Mouse (Mus musculus): ENCODE results near the gene Igf1. TPM values are rescaled to one million over a fixed set of nuclear protein-coding genes. Genes with fewer than 3 reads are reported as not detected.

The Igf1 gene
- polyA plus RNA-seq, 1 experiment, result 21.7 TPM

GRCm38 (mm10) chr10:87832101-87832500 lies 26.0 kb upstream of the Igf1 start:
- no peak overlapping the region for H3K27ac ChIP-seq (ENCODE audit: control insufficient read depth, insufficient read depth, low read depth, low read length, poor library complexity)
- 73% methylated on average over 1 of the region's 1 CpGs for WGBS
- TF ChIP-seq CTCF (IDR thresholded peaks at IDR 0.05; ENCODE audit: control insufficient read depth, insufficient read depth, low read length) (no peak), POLR2A (IDR thresholded peaks at IDR 0.05; ENCODE audit: borderline replicate concordance, control insufficient read depth, low read depth, low read length) (no peak)

GRCm38 (mm10) chr10:87839454-87839853 lies 18.6 kb upstream of the Igf1 start:
- no peak overlapping the region for H3K27ac ChIP-seq (ENCODE audit: control insufficient read depth, insufficient read depth, low read depth, low read length, poor library complexity)
- TF ChIP-seq POLR2A (IDR thresholded peaks at IDR 0.05; ENCODE audit: borderline replicate concordance, control insufficient read depth, low read depth, low read length), result no peak
- TF ChIP-seq CTCF (IDR thresholded peaks at IDR 0.05; ENCODE audit: control insufficient read depth, insufficient read depth, low read length), result no peak
- H3K4me1 ChIP-seq (ENCODE audit: control insufficient read depth, insufficient read depth, low read length), result peaks cover 2% of the 10 kb centered on the region; the same call in 1 of the 2 replicates
- 60% methylated on average over 1 of the region's 1 CpGs for WGBS
- H3K4me3 ChIP-seq (replicated peaks; ENCODE audit: control insufficient read depth, low read depth, low read length), result no peak overlapping the region

More at GRCm38 (mm10) chr10:87832101-87832500, 26.0 kb upstream of the Igf1 start:
- H3K4me1 ChIP-seq (ENCODE audit: control insufficient read depth, insufficient read depth, low read length), result no peaks in the 10 kb centered on the region; the same call in 1 of the 2 replicates
- no peak overlapping the region for H3K4me3 ChIP-seq (replicated peaks; ENCODE audit: control insufficient read depth, low read depth, low read length)

- H3K27ac ChIP-seq (ENCODE audit: control insufficient read depth, insufficient read depth, low read depth, low read length, poor library complexity), result no peak overlapping the region
- no peak for TF ChIP-seq CTCF (IDR thresholded peaks at IDR 0.05; ENCODE audit: control insufficient read depth, insufficient read depth, low read length)
- no peak for TF ChIP-seq POLR2A (IDR thresholded peaks at IDR 0.05; ENCODE audit: borderline replicate concordance, control insufficient read depth, low read depth, low read length)
- H3K4me3 ChIP-seq (replicated peaks; ENCODE audit: control insufficient read depth, low read depth, low read length), result no peak overlapping the region
- peaks cover 2% of the 10 kb centered on the region; the same call in 1 of the 2 replicates for H3K4me1 ChIP-seq (ENCODE audit: control insufficient read depth, insufficient read depth, low read length)
- 33% methylated on average over 4 of the region's 4 CpGs for WGBS
Measured at GRCm38 (mm10) chr10:87842501-87842900, 15.6 kb upstream of the Igf1 start.

- TF ChIP-seq POLR2A (IDR thresholded peaks at IDR 0.05; ENCODE audit: borderline replicate concordance, control insufficient read depth, low read depth, low read length) (no peak), CTCF (IDR thresholded peaks at IDR 0.05; ENCODE audit: control insufficient read depth, insufficient read depth, low read length) (no peak)
- Histone ChIP-seq H3K4me3 (replicated peaks; ENCODE audit: control insufficient read depth, low read depth, low read length) (no peak overlapping the region), H3K4me1 (ENCODE audit: control insufficient read depth, insufficient read depth, low read length) (peaks cover 2% of the 10 kb centered on the region; the same call in 1 of the 2 replicates), H3K27ac (ENCODE audit: control insufficient read depth, insufficient read depth, low read depth, low read length, poor library complexity) (no peak overlapping the region)
- 73% methylated on average over 8 of the region's 8 CpGs for WGBS
Measured at GRCm38 (mm10) chr10:87844917-87845552, 13.0 kb upstream of the Igf1 start.

GRCm38 (mm10) chr10:87847882-87848281 lies 10.2 kb upstream of the Igf1 start:
- 81% methylated on average over 4 of the region's 4 CpGs for WGBS
- H3K4me1 ChIP-seq (ENCODE audit: control insufficient read depth, insufficient read depth, low read length), result no peaks in the 10 kb centered on the region

GRCm38 (mm10) chr10:87848419-87848818 lies 9.6 kb upstream of the Igf1 start:
- Histone ChIP-seq H3K27ac (ENCODE audit: control insufficient read depth, insufficient read depth, low read depth, low read length, poor library complexity) (no peak overlapping the region), H3K4me1 (ENCODE audit: control insufficient read depth, insufficient read depth, low read length) (no peaks in the 10 kb centered on the region), H3K4me3 (replicated peaks; ENCODE audit: control insufficient read depth, low read depth, low read length) (no peak overlapping the region)
- TF ChIP-seq POLR2A (IDR thresholded peaks at IDR 0.05; ENCODE audit: borderline replicate concordance, control insufficient read depth, low read depth, low read length), result no peak
- no peak for TF ChIP-seq CTCF (IDR thresholded peaks at IDR 0.05; ENCODE audit: control insufficient read depth, insufficient read depth, low read length)
- 80% methylated on average over 2 of the region's 2 CpGs for WGBS

More at GRCm38 (mm10) chr10:87847882-87848281, 10.2 kb upstream of the Igf1 start:
- Histone ChIP-seq H3K4me3 (replicated peaks; ENCODE audit: control insufficient read depth, low read depth, low read length) (no peak overlapping the region), H3K27ac (ENCODE audit: control insufficient read depth, insufficient read depth, low read depth, low read length, poor library complexity) (no peak overlapping the region)
- no peak for TF ChIP-seq POLR2A (IDR thresholded peaks at IDR 0.05; ENCODE audit: borderline replicate concordance, control insufficient read depth, low read depth, low read length)
- no peak for TF ChIP-seq CTCF (IDR thresholded peaks at IDR 0.05; ENCODE audit: control insufficient read depth, insufficient read depth, low read length)

GRCm38 (mm10) chr10:87851492-87851891 lies 6.6 kb upstream of the Igf1 start:
- WGBS, result 44% methylated on average over 3 of the region's 3 CpGs
- Histone ChIP-seq H3K4me3 (replicated peaks; ENCODE audit: control insufficient read depth, low read depth, low read length) (no peak overlapping the region), H3K27ac (ENCODE audit: control insufficient read depth, insufficient read depth, low read depth, low read length, poor library complexity) (no peak overlapping the region), H3K4me1 (ENCODE audit: control insufficient read depth, insufficient read depth, low read length) (no peaks in the 10 kb centered on the region; the same call in 1 of the 2 replicates)
- no peak for TF ChIP-seq CTCF (IDR thresholded peaks at IDR 0.05; ENCODE audit: control insufficient read depth, insufficient read depth, low read length)
- no peak for TF ChIP-seq POLR2A (IDR thresholded peaks at IDR 0.05; ENCODE audit: borderline replicate concordance, control insufficient read depth, low read depth, low read length)

- whole genome bisulfite sequencing, result under 1% methylated on average over 5 of the region's 5 CpGs
- no peak overlapping the region for H3K4me3 ChIP-seq (replicated peaks; ENCODE audit: control insufficient read depth, low read depth, low read length)
- TF ChIP-seq POLR2A (IDR thresholded peaks at IDR 0.05; ENCODE audit: borderline replicate concordance, control insufficient read depth, low read depth, low read length) (no peak), CTCF (IDR thresholded peaks at IDR 0.05; ENCODE audit: control insufficient read depth, insufficient read depth, low read length) (no peak)
- no peaks in the 10 kb centered on the region; the same call in 1 of the 2 replicates for H3K4me1 ChIP-seq (ENCODE audit: control insufficient read depth, insufficient read depth, low read length)
- H3K27ac ChIP-seq (ENCODE audit: control insufficient read depth, insufficient read depth, low read depth, low read length, poor library complexity), result no peak overlapping the region
Measured at GRCm38 (mm10) chr10:87854408-87854807, 3.7 kb upstream of the Igf1 start.
